Comparison of ENCODE assay signal across 8 mouse cellular contexts in the genomic region with DNA sequence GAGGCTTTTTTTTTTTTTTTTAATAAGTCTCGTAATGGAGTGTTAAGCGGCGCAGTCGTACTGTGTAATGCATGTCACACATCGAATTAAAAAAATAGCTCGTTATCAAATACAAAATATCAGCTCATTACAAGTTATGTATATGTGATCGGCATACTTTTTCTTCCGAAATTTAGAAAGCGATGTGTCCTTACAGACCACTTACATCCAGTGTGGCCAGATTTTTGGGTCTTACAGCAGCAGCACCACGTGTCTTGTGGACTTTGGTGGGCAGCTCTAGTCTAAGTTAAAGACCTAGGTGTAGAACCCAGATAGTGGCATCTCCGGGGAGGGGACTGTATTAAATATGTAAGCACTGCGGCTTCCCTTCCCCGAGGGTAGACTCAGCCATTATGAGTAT. TPM values are rescaled to one million over a fixed set of nuclear protein-coding genes. Genes with fewer than 3 reads are reported as not detected.
DNase-seq lines count a peak whose midpoint lies in the region; ATAC-seq and TF ChIP-seq lines count a peak whose summit lies in the region.

No protein-coding gene starts in this region.

- TF ChIP-seq POLR2A in kidney, adult 2 months (IDR thresholded peaks at IDR 0.05; ENCODE audit: low read depth, low read length) = no peak
- no peak for TF ChIP-seq POLR2A in bone marrow, adult 2 months (IDR thresholded peaks at IDR 0.05; ENCODE audit: borderline replicate concordance, control insufficient read depth, low read depth, low read length)

- intact Hi-C loops in left cerebral cortex, postnatal 14 days (cut with DNase I) = no loop called here
- intact Hi-C loops in left cerebral cortex, postnatal 10 days (cut with DNase I) = no loop called here

- H3K27me3 ChIP-seq in kidney, adult 2 months (replicated peaks; ENCODE audit: control insufficient read depth, insufficient read depth, low read length) = no peaks in the 10 kb centered on the region
- no peaks in the 10 kb centered on the region for H3K27me3 ChIP-seq in heart, embryonic 14.5 days (ENCODE audit: control insufficient read depth, insufficient read depth, low read length)
- H3K27me3 ChIP-seq in liver, embryonic 11.5 days (replicated peaks; ENCODE audit: control insufficient read depth, insufficient read depth, low read length) = no peaks in the 10 kb centered on the region
- H3K27me3 ChIP-seq in splenic B cell, adult 2 months (ENCODE audit: control insufficient read depth, insufficient read depth, low read length, poor library complexity, severe bottlenecking) = no peaks in the 10 kb centered on the region

- ATAC-seq in heart, embryonic 14.5 days (ENCODE audit: insufficient number of reproducible peaks, insufficient read depth, low FRiP score, low read depth) = no peak
- peak; percentile 26 for ATAC-seq in liver, embryonic 11.5 days (replicated peaks; ENCODE audit: low FRiP score)

- no peaks in the 10 kb centered on the region; the same call in 1 of the 2 replicates for H3K36me3 ChIP-seq in kidney, adult 2 months (ENCODE audit: control insufficient read depth, insufficient read depth, low read length)
- H3K36me3 ChIP-seq in heart, embryonic 14.5 days (ENCODE audit: control insufficient read depth, insufficient read depth, low read length) = peaks cover 20% of the 10 kb centered on the region
- H3K36me3 ChIP-seq in liver, embryonic 11.5 days (ENCODE audit: control insufficient read depth, insufficient read depth, low read length) = peaks cover 5% of the 10 kb centered on the region; the same call in 1 of the 2 replicates
- no peaks in the 10 kb centered on the region; the same call in none of the 2 replicates for H3K36me3 ChIP-seq in splenic B cell, adult 2 months (ENCODE audit: control insufficient read depth, insufficient read depth, low read length, poor library complexity, severe bottlenecking)

- TF ChIP-seq CTCF in kidney, adult 2 months (conservative IDR thresholded peaks at IDR 0.05; ENCODE audit: insufficient read depth, insufficient read length, low read depth, low read length) = no peak
- TF ChIP-seq CTCF in bone marrow, adult 2 months (IDR thresholded peaks at IDR 0.05; ENCODE audit: control insufficient read depth, insufficient read depth, low read length) = no peak

- H3K9ac ChIP-seq in heart, embryonic 14.5 days (ENCODE audit: low read length) = peak overlapping the region; percentile 91
- H3K9ac ChIP-seq in liver, embryonic 11.5 days (ENCODE audit: low read depth, low read length) = peak overlapping the region; percentile 94

- peaks cover 6% of the 10 kb centered on the region for H3K4me1 ChIP-seq in kidney, adult 2 months (ENCODE audit: control insufficient read depth, insufficient read depth, low read length)
- H3K4me1 ChIP-seq in bone marrow, adult 2 months (ENCODE audit: control insufficient read depth, insufficient read depth, low read length) = no peaks in the 10 kb centered on the region; the same call in 1 of the 2 replicates
- H3K4me1 ChIP-seq in heart, embryonic 14.5 days (ENCODE audit: control insufficient read depth in 2 of 2, insufficient read depth in 2 of 2, low read length in 2 of 2) = peaks cover 5 to 23% of the 10 kb centered on the region in 2 experiments
- peaks cover 10% of the 10 kb centered on the region; the same call in 1 of the 2 replicates for H3K4me1 ChIP-seq in liver, embryonic 11.5 days (replicated peaks; ENCODE audit: control insufficient read depth, insufficient read depth, low read length)

- H3K27ac ChIP-seq in kidney, adult 2 months (ENCODE audit: insufficient read depth, low read depth, low read length) = no peak overlapping the region
- no peak overlapping the region for H3K27ac ChIP-seq in bone marrow, adult 2 months (ENCODE audit: control insufficient read depth, insufficient read depth, low read depth, low read length, poor library complexity)
- H3K27ac ChIP-seq in heart, embryonic 14.5 days (replicated peaks in 1 of 2; ENCODE audit: control insufficient read depth in 1 of 2, insufficient read depth in 1 of 2, low read depth in 2 of 2, low read length in 2 of 2) = peak overlapping the region in 1 of 2 experiments; percentile 83; a peak in 2 of 4 replicates
- peak overlapping the region; percentile 80 for H3K27ac ChIP-seq in liver, embryonic 11.5 days (ENCODE audit: low read depth, low read length)

- H3K4me3 ChIP-seq in kidney, adult 2 months (ENCODE audit: insufficient read depth, low read depth, low read length) = peak overlapping the region; percentile 99
- peak overlapping the region; percentile 79 for H3K4me3 ChIP-seq in bone marrow, adult 2 months (replicated peaks; ENCODE audit: control insufficient read depth, low read depth, low read length)
- H3K4me3 ChIP-seq in heart, embryonic 14.5 days (ENCODE audit: control insufficient read depth in 1 of 2, insufficient read depth in 1 of 2, low read depth in 1 of 2, low read length in 2 of 2) = peak overlapping the region; percentile 69 to 98
- peak overlapping the region; percentile 92 for H3K4me3 ChIP-seq in liver, embryonic 11.5 days (ENCODE audit: low read depth, low read length)

- WGBS in kidney, adult 2 months = 1% methylated on average over 13 of the region's 13 CpGs
- WGBS in bone marrow, adult 2 months = under 1% methylated on average over 13 of the region's 13 CpGs
- 1% methylated on average over 13 of the region's 13 CpGs for WGBS in heart, embryonic 14.5 days
- WGBS in liver, embryonic 11.5 days = 2% methylated on average over 13 of the region's 13 CpGs

- H3K4me2 ChIP-seq in heart, embryonic 14.5 days (ENCODE audit: low read length) = peak overlapping the region; percentile 70
- H3K4me2 ChIP-seq in liver, embryonic 11.5 days = peak overlapping the region; percentile 86

- no peaks in the 10 kb centered on the region for H3K9me3 ChIP-seq in heart, embryonic 14.5 days (ENCODE audit: control insufficient read depth, low read length)
- H3K9me3 ChIP-seq in liver, embryonic 11.5 days (ENCODE audit: control insufficient read depth, low read length) = no peaks in the 10 kb centered on the region

- DNase-seq in kidney, adult 2 months = no peak
- no peak for DNase-seq in kidney, postnatal 14 days
- peak; percentile 37 for DNase-seq in liver, embryonic 11.5 days (ENCODE audit: low spot score)
- peak; percentile 48 for DNase-seq in splenic B cell, adult 2 months (ENCODE audit: low read depth, low spot score)
- DNase-seq in left cerebral cortex, postnatal 14 days (ENCODE audit: low spot score in 2 of 2) = no peak
- DNase-seq in left cerebral cortex, postnatal 10 days (ENCODE audit: extremely low spot score in 1 of 2, low spot score in 2 of 2) = no peak

RNA-seq across cellular contexts. Expression of gene Ttc17, which starts 0.5 kb away (rescaled TPM):
- 12.6 and 14.7 TPM in 2 replicates for polyA plus RNA-seq in kidney, adult 2 months (2012; rRNA removed)
- 5.2 and 14.3 TPM in 2 replicates for polyA plus RNA-seq in bone marrow, adult 2 months (2011; ENCODE audit: insufficient read depth, insufficient read length, low replicate concordance, missing spikeins)
- 18.6 and 19.0 TPM in 2 replicates for polyA plus RNA-seq in heart, embryonic 14.5 days (2014; fragmentation: Nextera tagmentation; extraction: Ambion mirVana)
- 9.4 and 10.8 TPM in 2 replicates for polyA plus RNA-seq in liver, embryonic 11.5 days (2014; fragmentation: Nextera tagmentation; extraction: Ambion mirVana)
- 10 to 100 TPM; 31.1 to 33.3 TPM for total RNA-seq in left cerebral cortex, postnatal 14 days (2021)
- total RNA-seq in left cerebral cortex, postnatal 10 days (2021) = 10 to 100 TPM; 29.4 to 30.9 TPM

RNA-seq across cellular contexts. Expression of gene Api5, which starts 30.9 kb away (rescaled TPM):
- polyA plus RNA-seq in kidney, adult 2 months (2012; rRNA removed) = 19.5 and 24.2 TPM in 2 replicates
- polyA plus RNA-seq in bone marrow, adult 2 months (2011; ENCODE audit: insufficient read depth, insufficient read length, low replicate concordance, missing spikeins) = 40.5 and 42.9 TPM in 2 replicates
- polyA plus RNA-seq in heart, embryonic 14.5 days (2014; fragmentation: Nextera tagmentation; extraction: Ambion mirVana) = 84.1 and 90.7 TPM in 2 replicates
- 173 and 204 TPM in 2 replicates for polyA plus RNA-seq in liver, embryonic 11.5 days (2014; fragmentation: Nextera tagmentation; extraction: Ambion mirVana)
- 10 to 100 TPM; 47.3 to 48.5 TPM for total RNA-seq in left cerebral cortex, postnatal 14 days (2021)
- 10 to 100 TPM; 43.7 to 44.7 TPM for total RNA-seq in left cerebral cortex, postnatal 10 days (2021)

Comparison
In these comparisons a context has a peak if more than half of its experiments do, and no peak if none do; other contexts are left out.
1. DNase-seq: peak in liver, embryonic 11.5 days (single experiment) and splenic B cell, adult 2 months (single experiment); none in kidney, adult 2 months (single experiment), kidney, postnatal 14 days (single experiment), left cerebral cortex, postnatal 14 days (0 of 2) and left cerebral cortex, postnatal 10 days (0 of 2).
2. Peak in every context shown above with its lines, with median percentiles within 50 percentile points of each other: H3K4me3 ChIP-seq.